Mouse (Mus musculus) testis, adult 2 months (tissue): Measurements from ENCODE around the gene Defb20.

Experiments
- CTCF ChIP-seq: fragments of 200-500 bp; IDR thresholded peaks from 2 replicates; pipeline ENCODE4 v1.5.1; 2012; ENCODE audit warnings: low read depth, mild to moderate bottlenecking, inconsistent platforms, low read length, moderate library complexity; ENCODE audit not compliant: control insufficient read depth, insufficient read depth, insufficient replicate concordance
- POLR2A ChIP-seq: fragments of 200-500 bp; IDR thresholded peaks from 2 replicates; pipeline ENCODE4 v1.6.1; 2012; ENCODE audit warnings: low read depth, mild to moderate bottlenecking, inconsistent platforms, low read length, moderate library complexity; ENCODE audit not compliant: control insufficient read depth

DNA sequence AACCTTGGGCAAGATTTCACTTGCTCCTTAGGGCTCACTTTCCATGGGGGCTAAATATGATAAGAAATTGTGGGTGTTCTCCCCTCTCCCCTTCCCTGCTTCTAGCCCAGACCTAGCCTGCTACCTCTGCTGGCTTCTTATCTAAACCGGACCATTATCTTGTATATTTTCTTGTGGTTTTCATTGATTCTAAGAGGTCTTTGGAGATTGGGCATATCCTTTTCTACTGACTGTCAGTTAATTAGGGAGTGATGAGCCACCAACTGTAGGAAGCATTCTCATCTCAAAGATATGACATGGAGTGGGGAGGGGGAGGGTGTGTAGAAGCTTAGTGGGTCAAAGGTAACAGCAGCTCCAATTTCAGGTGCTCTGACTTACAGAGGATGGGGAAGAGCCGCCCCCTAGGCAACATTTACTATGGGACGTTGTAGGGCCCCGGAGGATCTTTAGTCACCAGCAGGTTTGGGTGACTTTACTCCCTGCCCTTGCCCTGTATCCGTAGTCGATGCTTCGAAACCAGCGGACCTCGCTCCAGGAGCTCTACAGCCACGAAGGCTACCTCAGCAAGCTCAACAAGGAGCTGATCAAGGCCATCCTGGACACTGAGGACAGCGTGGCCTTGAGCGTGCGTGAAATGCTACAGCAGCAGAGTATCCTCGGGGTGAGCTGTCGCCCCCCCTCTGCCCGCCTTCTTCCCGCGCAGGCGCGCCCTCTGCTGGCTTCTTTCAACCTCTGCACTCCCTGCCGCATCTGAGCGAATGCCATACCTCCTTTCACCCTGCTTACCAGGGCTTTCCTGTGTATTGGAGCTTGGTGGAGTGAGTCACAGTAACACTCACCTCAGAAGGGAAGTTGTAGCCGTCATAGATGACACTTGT lies 39.6 kb upstream of the Defb20 start:
- peak; percentile 81 for TF ChIP-seq CTCF
- TF ChIP-seq POLR2A: 0 out of 2 replicates have a peak, but pooled peaks have one; percentile 35
